Mouse (Mus musculus) thymus, adult 2 months (tissue): Measurements from ENCODE around the gene Wnk4. TPM values are rescaled to one million over a fixed set of nuclear protein-coding genes. Genes with fewer than 3 reads are reported as not detected.

Experiments
- DNase-seq: peaks from one replicate; pipeline ENCODE4 v3.0.0; 2021
- H3K27ac ChIP-seq: fragments of 200-500 bp; 2 replicates; pipeline ENCODE4 v1.5.1; 2012; ENCODE audit warnings: low read length, control low read depth; ENCODE audit not compliant: control insufficient read depth, insufficient read depth
- H3K27me3 ChIP-seq: fragments of 200-500 bp; 2 replicates; pipeline ENCODE4 v1.6.1; 2012; ENCODE audit warnings: mild to moderate bottlenecking, low read length, moderate library complexity, mixed read lengths; ENCODE audit not compliant: control insufficient read depth, insufficient read depth
- H3K36me3 ChIP-seq: fragments of 200-500 bp; 2 replicates; pipeline ENCODE4 v1.6.1; 2012; ENCODE audit warnings: mild to moderate bottlenecking, low read length, moderate library complexity; ENCODE audit not compliant: control insufficient read depth, insufficient read depth
- H3K4me1 ChIP-seq: fragments of 200-500 bp; replicated peaks from 2 replicates; pipeline ENCODE4 v1.6.1; 2012; ENCODE audit warnings: low read length; ENCODE audit not compliant: control insufficient read depth, insufficient read depth
- H3K4me3 ChIP-seq: fragments of 200-500 bp; 2 replicates; pipeline ENCODE4 v1.5.1; 2012; ENCODE audit warnings: mild to moderate bottlenecking, low read length, control low read depth, moderate library complexity; ENCODE audit not compliant: control insufficient read depth, insufficient read depth
- CTCF ChIP-seq: fragments of 200-500 bp; IDR thresholded peaks from 2 replicates; pipeline ENCODE4 v1.5.1; 2012; ENCODE audit warnings: mild to moderate bottlenecking, control low read depth, low read length, moderate library complexity, borderline replicate concordance; ENCODE audit not compliant: control insufficient read depth, poor library complexity, insufficient read depth; ENCODE audit errors: extremely low read depth
- POLR2A ChIP-seq: fragments of 200-500 bp; IDR thresholded peaks from 2 replicates; pipeline ENCODE4 v1.6.1; 2012; ENCODE audit warnings: mild to moderate bottlenecking, low read length, control low read depth, moderate library complexity; ENCODE audit not compliant: control insufficient read depth, poor library complexity, insufficient read depth; ENCODE audit errors: extremely low read depth
- WGBS: fragments of 180-500 bp; shearing (Covaris S2); methylation state at CpG from one replicate; pipeline ENCODE4 v1.1.7; 2018; 5-methylcytosine and 5-hydroxymethylcytosine counted together
- polyA plus RNA-seq: library from polyadenylated mRNA; depleted of rRNA; stranded (reverse); fragments of >200 nt; gene quantifications from 2 replicates; pipeline ENCODE4 v1.2.3, GENCODE M21; 2012

The Wnk4 gene
- polyA plus RNA-seq, 1 experiment = 1.2 TPM

- 84% methylated on average over 3 of the region's 3 CpGs for WGBS
- Histone ChIP-seq H3K27me3 (peaks cover 2% of the 10 kb centered on the region; the same call in 1 of the 2 replicates), H3K27ac (no peak overlapping the region), H3K4me1 (0 out of 2 replicates have a peak, but pooled peaks cover 3% of the 10 kb centered on the region), H3K36me3 (no peaks in the 10 kb centered on the region), H3K4me3 (no peak overlapping the region)
- no peak for DNase-seq
- TF ChIP-seq CTCF = no peak
- no peak for TF ChIP-seq POLR2A
These were observed 12.1 kb downstream of the Wnk4 start for GRCm38 (mm10) chr11:101272446-101272845.

- H3K36me3 ChIP-seq = no peaks in the 10 kb centered on the region
- H3K27me3 ChIP-seq = no peaks in the 10 kb centered on the region
- H3K27ac ChIP-seq = no peak overlapping the region
- 92% methylated on average over 4 of the region's 4 CpGs for WGBS
- H3K4me1 ChIP-seq = peaks cover 15% of the 10 kb centered on the region
- H3K4me3 ChIP-seq = no peak overlapping the region
- TF ChIP-seq POLR2A = no peak
- no peak for TF ChIP-seq CTCF
- no peak for DNase-seq
These were observed 14.9 kb downstream of the Wnk4 start for GRCm38 (mm10) chr11:101275309-101275708.

GRCm38 (mm10) chr11:101276319-101277070 is 16.1 kb downstream of the Wnk4 start:
- no peak overlapping the region for H3K4me3 ChIP-seq
- H3K27ac ChIP-seq = no peak overlapping the region
- no peaks in the 10 kb centered on the region for H3K27me3 ChIP-seq
- no peak for TF ChIP-seq POLR2A
- TF ChIP-seq CTCF = no peak
- H3K4me1 ChIP-seq = peaks cover 15% of the 10 kb centered on the region
- WGBS = 90% methylated on average over 27 of the region's 27 CpGs
- no peaks in the 10 kb centered on the region for H3K36me3 ChIP-seq
- DNase-seq = no peak

- Histone ChIP-seq H3K27me3 (no peaks in the 10 kb centered on the region), H3K4me1 (peaks cover 15% of the 10 kb centered on the region), H3K27ac (no peak overlapping the region), H3K36me3 (no peaks in the 10 kb centered on the region), H3K4me3 (peak overlapping the region; percentile 60)
- DNase-seq = no peak
- TF ChIP-seq CTCF (no peak), POLR2A (no peak)
- WGBS = 57% methylated on average over 12 of the region's 12 CpGs
These were observed 17.2 kb downstream of the Wnk4 start for GRCm38 (mm10) chr11:101277381-101278222.

- TF ChIP-seq POLR2A (peak; percentile 44; the same call in 1 of the 2 replicates), CTCF (peak; percentile 38; the same call in 1 of the 2 replicates)
- Histone ChIP-seq H3K36me3 (no peaks in the 10 kb centered on the region), H3K27ac (no peak within 1 kb of the TSS), H3K4me3 (peak within 1 kb of the TSS; percentile 60), H3K27me3 (no peaks in the 10 kb centered on the region), H3K4me1 (peaks cover 15% of the 10 kb centered on the region)
- peak; percentile 88 for DNase-seq
- 4% methylated on average over 45 of the region's 45 CpGs for WGBS
These were observed 18.1 kb downstream of the Wnk4 start, which contains the start of the genes Cntd1 and Coa3 for GRCm38 (mm10) chr11:101278223-101279192. Gene Cntd1 (plus strand): TSS chr11:101279012. Gene Coa3 (minus strand): TSS chr11:101279114.
